Mouse (Mus musculus) adrenal gland, postnatal 10 days (tissue): ENCODE data around the gene Cpm. TPM values are rescaled to one million over a fixed set of nuclear protein-coding genes. Genes with fewer than 3 reads are reported as not detected.
A peak's percentile ranks its signal among the peaks of the same experiment; 100 is the strongest.

ENCODE experiments used
- DNase-seq: peaks from one replicate; pipeline ENCODE4 v3.0.0; 2021; ENCODE audit warnings: mixed read lengths
- total RNA-seq, 2 experiments: library from RNA; stranded (reverse); gene quantifications; 2 replicates each; pipeline ENCODE4 v1.2.3; 2021

Gene Cpm
- total RNA-seq, 2 experiments from 2014 or later: 18.5 to 19.1 TPM

- peak; percentile 23 for DNase-seq
Measured at GRCm38 (mm10) chr10:117676644-117677313, 47.5 kb downstream of the Cpm start.

GRCm38 (mm10) chr10:117677494-117678236 is 48.4 kb downstream of the Cpm start:
- DNase-seq: peak; percentile 25

- peak; percentile 24 for DNase-seq
Measured at GRCm38 (mm10) chr10:117678357-117678756, 49.1 kb downstream of the Cpm start.

- no peak for DNase-seq
Measured at GRCm38 (mm10) chr10:117679029-117679686, 49.9 kb downstream of the Cpm start.

GRCm38 (mm10) chr10:117679963-117680473 is 50.7 kb downstream of the Cpm start:
- no peak for DNase-seq

- DNase-seq: no peak
Measured at GRCm38 (mm10) chr10:117680868-117681513, 51.7 kb downstream of the Cpm start.

GRCm38 (mm10) chr10:117681543-117681942 is 52.2 kb downstream of the Cpm start:
- no peak for DNase-seq

GRCm38 (mm10) chr10:117681999-117682857 is 52.9 kb downstream of the Cpm start:
- peak; percentile 64 for DNase-seq

- DNase-seq: no peak
Measured at GRCm38 (mm10) chr10:117682858-117683733, 53.8 kb downstream of the Cpm start.

- DNase-seq: no peak
Measured at GRCm38 (mm10) chr10:117683734-117684037, 54.4 kb downstream of the Cpm start.

- no peak for DNase-seq
Measured at GRCm38 (mm10) chr10:117684298-117685170, 55.2 kb downstream of the Cpm start.

- no peak for DNase-seq
Measured at GRCm38 (mm10) chr10:117685171-117685848, 56.0 kb downstream of the Cpm start.

- DNase-seq: no peak
Measured at GRCm38 (mm10) chr10:117685849-117686591, 56.7 kb downstream of the Cpm start.

GRCm38 (mm10) chr10:117687018-117687417 is 57.7 kb downstream of the Cpm start:
- DNase-seq: no peak

- DNase-seq: no peak
Measured at GRCm38 (mm10) chr10:117687577-117687976, 58.3 kb downstream of the Cpm start.

GRCm38 (mm10) chr10:117688204-117689151 is 59.2 kb downstream of the Cpm start:
- peak; percentile 44 for DNase-seq
